Mouse (Mus musculus) adrenal gland, adult (tissue): ENCODE results near the gene Gemin8.
A peak's percentile ranks its signal among the peaks of the same experiment; 100 is the strongest.

Experiments
- DNase-seq, 2 experiments: peaks; one replicate each; pipeline ENCODE4 v3.0.0; 2022 to 2023; ENCODE audit warnings: low spot score in 1 of 2; ENCODE audit not compliant: inconsistent age in 2 of 2

The Gemin8 gene

DNA sequence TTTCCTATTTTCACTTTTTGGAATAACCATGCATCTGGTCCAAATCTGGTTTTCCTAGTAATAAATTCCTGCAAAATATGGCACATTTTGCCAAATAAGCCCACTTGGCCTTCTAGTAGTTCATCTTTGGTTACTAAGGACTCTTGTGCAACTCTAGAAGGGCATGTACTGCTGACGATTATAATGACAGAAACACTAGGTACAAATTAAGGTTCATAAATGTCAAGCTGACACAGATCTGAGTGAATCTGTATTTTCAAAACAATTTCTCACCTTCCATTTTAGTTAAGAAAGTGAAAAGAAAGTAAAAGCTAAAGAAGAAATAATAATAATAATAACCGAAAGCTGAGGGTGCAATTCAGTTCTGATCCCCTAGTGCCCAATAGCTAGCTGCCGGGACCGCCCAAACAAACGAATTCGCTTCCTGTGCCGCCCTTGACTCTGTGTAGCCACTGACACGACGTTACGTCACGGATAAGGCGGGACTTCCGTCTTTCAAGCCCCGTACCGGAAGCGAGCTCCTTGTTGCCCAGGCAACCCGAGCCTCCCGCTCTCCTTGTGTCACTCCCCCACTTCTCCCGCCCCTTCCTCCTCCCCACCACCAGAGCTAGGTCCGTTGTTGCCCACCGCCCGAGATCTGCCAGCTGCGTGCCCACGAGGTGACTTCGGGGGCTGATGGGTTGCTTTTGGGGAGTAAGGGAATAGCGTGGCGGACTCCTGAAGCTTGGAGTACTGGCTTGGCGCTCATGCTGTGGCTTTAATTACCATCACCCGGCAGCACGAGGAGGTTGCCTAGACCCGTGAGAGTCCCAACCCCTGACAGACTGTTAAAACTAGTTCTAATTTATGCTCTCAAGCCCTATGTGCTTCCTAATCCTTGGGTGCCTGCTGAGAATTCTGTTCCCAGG lies at the start of gene Gemin8:
TSS of gene Gemin8 (plus strand) at position 563 of the 908 bp plus-strand sequence.
- DNase-seq, result peak; percentile 94 to 97

DNA sequence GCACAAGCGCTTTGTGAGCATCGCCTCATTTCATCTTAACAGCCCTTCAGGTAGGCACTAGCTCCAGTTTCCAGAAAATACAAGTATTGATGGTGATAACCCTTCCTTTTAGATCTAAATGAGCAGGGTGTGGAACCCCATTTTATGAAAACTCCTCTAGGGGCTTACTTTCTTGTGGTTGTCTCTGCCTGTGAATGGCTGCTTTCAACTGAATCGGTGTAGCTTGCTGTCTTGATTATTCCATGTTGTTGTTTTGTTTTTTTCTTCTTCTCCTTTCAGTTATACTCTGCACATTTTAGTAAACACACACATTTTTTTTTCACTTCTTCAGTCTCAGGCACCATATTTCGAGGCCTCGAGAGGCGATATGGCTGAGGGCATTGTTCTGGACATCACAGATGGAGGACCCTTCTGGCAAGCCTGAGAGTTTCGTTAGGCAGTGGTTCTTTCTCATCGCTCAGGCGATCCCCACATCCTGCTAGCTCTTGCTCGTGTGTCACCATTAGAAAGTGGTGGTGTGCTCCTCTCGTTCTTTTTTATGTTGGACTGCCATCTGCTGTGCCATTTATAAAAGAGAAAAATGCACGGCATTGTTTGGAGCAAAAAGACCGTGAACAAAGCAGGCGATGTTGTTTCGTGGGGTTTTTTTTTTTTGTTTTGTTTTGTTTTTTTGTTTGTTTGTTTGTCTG lies 23.0 kb upstream of the Gemin8 start:
- DNase-seq, result no peak

DNA sequence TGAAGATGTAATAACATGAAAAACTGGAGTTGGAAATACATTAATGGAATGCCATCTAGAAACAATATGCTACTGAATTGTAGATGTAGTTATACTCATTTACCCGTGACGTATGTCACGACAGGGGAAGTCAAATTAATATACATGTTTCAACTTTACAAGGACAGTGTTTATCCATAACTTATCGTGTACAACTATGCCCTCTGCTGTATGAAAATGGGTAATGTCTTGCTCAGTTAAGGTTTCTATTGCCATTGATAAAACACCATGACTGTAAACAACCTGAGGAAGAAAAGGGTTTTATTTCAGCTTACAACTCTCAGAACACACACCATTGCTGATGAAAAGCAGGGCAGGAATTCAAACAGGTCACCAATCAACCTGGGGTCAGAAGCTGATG lies 7.5 kb upstream of the Gemin8 start:
- peak in 1 of 2 experiments; percentile 40 for DNase-seq

DNA sequence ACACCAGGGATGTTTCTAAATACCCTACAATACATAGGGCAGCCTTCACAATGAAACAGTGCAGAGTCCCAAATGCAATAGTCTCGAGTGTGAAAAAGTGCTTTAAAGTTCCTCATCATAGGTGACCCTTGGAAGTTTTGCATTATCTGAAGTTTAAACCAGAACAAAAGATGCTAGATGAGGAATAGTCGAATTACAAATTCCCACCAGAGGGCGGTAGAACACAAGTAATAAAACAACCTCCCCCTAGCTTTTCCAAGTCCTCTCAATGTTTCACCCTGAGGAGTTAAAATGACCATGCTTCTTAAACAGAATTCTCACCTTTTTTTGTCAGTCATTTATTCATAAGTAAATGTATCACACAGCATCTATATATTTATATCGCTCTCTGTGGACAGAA lies 2.9 kb upstream of the Gemin8 start:
- DNase-seq, result peak in 1 of 2 experiments; percentile 65

GRCm38 (mm10) chrX:166167923-166168322 lies 2.3 kb upstream of the Gemin8 start:
- no peak for DNase-seq

- no peak for DNase-seq
These were observed 815 bp downstream of the Gemin8 start for GRCm38 (mm10) chrX:166170800-166171738.

- DNase-seq, result no peak
These were observed 1.8 kb downstream of the Gemin8 start for GRCm38 (mm10) chrX:166172041-166172440.

GRCm38 (mm10) chrX:166172661-166173060 lies 2.4 kb downstream of the Gemin8 start:
- no peak for DNase-seq

DNA sequence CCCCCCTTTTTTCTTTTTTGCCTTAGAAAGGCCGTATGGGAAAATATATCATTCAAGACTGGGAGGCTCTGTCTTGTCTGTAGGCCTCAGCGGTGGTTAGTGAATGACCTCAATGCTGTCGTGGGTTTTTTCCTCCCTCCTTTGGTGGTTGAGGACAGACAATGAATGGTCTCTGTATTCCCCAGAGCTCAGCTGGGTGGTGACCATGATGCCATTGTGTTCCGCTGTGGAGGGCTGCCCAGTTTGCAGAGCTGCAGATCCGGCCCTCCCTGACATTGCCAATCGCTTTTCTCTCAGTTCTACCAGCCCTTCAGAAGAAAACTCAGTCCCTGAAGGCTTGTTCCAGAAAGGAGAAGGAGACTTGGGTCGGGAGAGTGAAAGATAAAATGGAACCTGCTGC lies 3.5 kb downstream of the Gemin8 start:
- DNase-seq, result no peak

DNA sequence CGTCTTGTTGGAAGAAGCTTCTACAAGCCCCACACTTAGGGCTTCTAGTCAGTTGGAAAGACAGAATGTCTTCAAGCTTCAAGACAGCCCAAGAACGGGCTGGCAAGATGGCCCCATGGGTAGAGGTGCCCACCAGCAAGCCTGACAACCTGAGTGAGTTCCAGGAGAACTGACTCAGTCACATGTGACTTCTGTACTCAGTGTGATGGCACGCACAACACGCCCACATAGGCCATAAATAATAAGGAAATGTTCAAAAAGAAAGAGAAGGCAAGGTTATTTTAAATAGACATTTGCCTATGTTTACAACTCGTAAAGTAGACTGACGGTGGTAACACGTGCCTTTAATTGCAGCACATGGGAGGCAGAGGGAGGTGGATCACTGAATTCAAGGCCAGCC lies 7.7 kb downstream of the Gemin8 start:
- DNase-seq, result peak in 1 of 2 experiments; percentile 36

DNA sequence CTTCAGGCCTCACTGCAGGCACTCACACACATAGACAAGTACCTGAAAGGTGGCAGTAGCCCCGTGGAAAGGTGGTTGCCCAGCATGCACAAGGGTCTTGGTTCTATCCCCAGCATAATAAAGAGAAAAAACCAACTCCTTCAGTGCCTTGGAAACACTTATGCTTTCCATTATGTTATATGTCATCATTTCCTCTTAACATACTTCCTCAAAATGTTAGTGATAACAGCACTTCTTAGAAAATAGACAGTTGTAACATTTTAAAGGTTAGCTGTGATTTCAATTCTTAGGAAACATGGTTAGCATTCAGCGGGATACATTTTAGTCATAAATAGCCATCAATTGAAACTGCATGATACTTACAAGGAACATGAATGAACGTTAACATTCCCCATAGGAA lies 12.8 kb downstream of the Gemin8 start:
- no peak for DNase-seq

GRCm38 (mm10) chrX:166185327-166185913 lies 15.2 kb downstream of the Gemin8 start:
- no peak for DNase-seq

GRCm38 (mm10) chrX:166187803-166188202 lies 17.5 kb downstream of the Gemin8 start:
- no peak for DNase-seq

GRCm38 (mm10) chrX:166196327-166196726 lies 26.1 kb downstream of the Gemin8 start:
- no peak for DNase-seq

GRCm38 (mm10) chrX:166198266-166198665 lies 28.0 kb downstream of the Gemin8 start:
- DNase-seq, result no peak

GRCm38 (mm10) chrX:166199812-166200211 lies 29.6 kb downstream of the Gemin8 start:
- DNase-seq, result no peak

DNA sequence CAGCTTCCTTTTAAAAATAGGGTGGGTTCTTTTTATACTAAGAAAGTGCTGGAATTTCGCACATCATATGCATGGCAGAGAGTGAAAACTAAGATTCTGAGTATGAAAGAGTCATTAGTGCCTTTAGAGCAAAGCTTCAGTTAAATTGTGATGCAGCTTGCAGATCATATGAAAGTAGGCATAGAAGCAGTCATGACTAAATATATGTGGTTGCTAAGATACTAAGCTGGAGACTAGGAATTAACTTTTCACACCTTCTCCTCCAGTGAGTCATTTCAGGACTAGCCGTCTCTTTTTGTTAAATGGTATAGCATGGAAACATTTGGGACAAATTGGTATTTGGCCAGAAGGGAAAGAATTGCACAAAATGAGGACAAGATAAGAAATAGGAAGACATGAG lies 44.3 kb downstream of the Gemin8 start:
- DNase-seq, result no peak

DNA sequence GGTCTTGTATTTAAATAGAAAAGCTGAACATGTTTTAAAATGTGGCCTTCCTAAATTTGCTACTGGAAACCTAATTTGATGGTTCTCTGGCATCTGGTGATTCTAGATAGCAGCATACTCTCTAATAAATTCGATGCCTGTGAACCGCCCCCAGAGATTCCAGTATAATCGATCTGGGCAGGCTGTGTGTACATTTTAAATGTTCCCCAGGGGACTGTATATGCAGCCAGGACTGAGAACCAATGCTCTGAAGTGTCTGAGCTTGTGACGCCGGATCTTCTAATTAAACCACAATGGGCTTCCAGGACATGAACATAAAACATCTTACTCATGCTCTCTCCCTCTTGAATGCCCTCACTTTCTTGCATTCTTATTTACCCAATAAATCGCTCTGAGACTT lies 46.0 kb downstream of the Gemin8 start:
- no peak for DNase-seq

DNA sequence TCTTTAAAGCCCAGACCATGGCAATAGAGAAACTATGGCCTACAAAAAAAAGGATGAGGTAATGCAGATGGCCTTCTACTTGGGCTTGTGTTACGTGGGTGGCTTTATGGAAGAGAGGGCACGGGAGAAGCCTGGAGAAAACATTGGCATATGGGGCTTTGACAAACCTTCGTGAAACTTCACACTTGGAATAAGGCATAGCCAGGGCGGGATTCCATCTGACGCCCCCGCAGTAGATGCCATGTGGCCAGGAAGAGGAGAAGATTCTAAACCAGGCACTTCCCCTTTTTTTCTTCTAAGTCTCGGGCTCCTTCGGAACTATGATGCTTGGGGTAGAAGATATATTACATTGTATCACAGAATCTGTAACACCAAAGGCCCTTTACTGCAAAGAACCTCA lies 46.5 kb downstream of the Gemin8 start:
- DNase-seq, result no peak

DNA sequence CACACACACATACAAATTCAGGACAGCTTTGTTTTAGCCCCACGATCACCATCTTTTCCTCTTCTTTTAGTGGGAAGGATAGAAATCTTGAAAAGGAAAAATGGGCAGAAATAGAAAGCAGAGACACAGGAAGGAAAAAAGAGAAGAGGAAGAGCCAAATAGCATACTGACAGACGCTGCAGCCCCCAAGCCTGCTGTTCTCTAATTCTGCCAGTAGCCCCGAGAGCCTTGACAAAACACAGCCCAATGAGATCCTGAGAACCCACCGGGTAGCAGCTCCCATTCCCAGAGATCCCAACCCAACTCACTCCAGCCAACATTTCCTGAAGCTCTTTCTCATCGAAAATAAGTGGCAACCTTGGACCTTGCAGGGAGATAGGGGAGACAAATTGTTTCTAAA lies 49.1 kb downstream of the Gemin8 start:
- DNase-seq, result no peak

DNA sequence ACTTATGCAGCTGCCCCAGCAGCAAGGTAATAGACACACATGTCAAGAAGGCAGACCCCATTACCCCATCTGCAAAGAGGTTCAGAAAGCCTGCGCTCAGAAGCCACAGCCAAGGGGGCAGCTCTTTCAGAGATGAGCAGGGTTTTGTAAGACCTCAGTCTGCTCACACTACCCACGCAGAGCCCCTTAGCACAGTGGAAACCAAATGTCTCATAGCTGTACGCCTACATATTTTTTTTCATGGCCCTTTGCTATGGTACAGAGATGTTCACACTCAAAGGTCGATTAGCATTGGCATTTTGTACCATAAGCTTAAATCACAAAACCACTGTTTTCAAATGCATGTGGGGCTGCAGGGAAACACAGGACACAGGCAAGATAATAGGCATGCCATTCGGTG lies 56.6 kb downstream of the Gemin8 start:
- DNase-seq, result no peak
